Mouse (Mus musculus) T-cell, adult 2 months (primary cell): ENCODE data around the gene Slc24a4.
"Not testable (repeated sequence)": the region's sequence is repeated elsewhere in the genome, so short reads cannot be mapped to it uniquely, and the experiment has no call there.

ENCODE experiments used
- DNase-seq: peaks from one replicate; pipeline ENCODE4 v3.0.0; 2022; ENCODE audit warnings: low spot score

The Slc24a4 gene

DNA sequence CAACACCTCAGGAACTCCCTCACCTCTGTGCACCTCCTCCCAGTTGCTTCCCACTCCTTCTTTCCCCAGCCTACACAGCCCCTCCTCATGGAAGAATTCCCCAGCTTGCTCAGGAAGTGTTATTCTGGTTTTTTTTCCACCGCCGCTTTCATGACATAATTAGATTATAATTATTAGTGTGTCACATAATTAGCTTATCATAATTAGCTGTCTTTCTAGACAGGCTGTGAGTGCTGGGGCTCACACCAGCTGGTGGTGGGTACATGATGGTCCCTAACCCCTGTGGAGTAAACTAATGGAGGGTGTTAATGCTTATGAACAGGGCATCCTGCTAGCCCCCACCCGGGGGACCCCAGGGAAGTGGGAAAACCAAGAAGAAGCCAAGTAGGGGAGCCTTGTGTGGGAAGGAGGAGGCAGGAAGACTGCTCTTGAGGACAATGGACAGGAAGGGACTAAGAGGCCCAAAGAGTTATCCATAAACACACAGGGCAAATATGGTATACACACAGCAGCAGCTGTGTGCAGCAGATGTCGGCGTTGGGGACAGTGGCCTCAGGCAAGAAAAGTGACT, 38.2 kb downstream of the Slc24a4 start:
- no peak for DNase-seq

DNA sequence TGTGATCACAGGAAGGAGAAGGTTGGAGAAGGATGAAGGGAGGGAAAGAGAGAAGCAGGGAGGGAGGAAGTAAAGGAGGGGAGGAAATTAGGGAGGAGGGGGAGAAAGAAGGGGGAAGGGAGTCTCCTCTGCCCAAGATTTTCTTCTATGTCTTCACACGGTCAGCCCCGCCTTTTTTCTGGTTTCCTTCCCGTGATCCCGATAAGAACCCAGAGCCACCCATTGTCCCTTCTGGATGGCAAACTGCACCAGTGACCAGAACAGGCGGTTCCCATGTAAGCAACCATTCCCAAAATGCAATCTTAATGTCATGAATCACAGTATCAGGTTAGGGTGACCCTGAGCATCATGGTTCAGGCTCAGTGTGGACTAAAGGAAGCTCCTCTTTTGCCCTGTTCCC, 38.8 kb downstream of the Slc24a4 start:
- DNase-seq = no peak

GRCm38 (mm10) chr12:102172746-102173145, 44.2 kb downstream of the Slc24a4 start:
- DNase-seq = no peak

- DNase-seq = no peak
Measured at GRCm38 (mm10) chr12:102173345-102173744, 44.8 kb downstream of the Slc24a4 start.

DNA sequence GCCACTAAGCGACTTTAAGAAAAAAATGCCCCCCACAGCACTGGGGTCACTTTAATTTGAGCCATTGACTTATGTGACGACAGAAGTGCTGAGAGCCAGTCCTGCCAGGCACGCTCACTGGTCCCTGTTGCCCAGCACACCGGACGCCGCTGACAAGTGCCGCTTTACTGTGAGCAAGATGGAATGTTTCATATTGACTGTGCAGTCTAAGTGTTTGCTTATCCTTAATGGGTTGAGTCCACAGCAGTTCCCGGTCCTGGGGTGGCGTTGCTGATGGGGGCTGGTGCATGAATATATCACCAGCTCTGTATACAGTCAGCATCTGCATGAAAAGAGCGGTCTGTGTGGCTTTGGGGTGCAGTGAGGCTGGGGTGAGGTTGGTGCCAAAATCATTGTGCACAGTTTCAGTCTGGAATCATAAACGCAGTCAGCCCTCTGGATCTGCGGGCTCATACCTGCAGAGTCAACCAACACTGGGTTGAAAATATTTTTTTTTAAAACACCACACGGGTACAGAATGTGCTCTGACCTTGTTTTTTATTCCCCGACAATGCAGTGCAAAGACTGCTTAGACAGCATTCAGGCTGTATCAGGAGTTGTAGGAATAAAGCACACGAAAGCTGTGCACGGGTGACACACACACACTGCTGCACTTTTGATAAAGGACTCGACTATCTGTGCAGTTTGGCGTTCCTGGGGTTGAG, 52.0 kb downstream of the Slc24a4 start:
- DNase-seq = no peak

DNA sequence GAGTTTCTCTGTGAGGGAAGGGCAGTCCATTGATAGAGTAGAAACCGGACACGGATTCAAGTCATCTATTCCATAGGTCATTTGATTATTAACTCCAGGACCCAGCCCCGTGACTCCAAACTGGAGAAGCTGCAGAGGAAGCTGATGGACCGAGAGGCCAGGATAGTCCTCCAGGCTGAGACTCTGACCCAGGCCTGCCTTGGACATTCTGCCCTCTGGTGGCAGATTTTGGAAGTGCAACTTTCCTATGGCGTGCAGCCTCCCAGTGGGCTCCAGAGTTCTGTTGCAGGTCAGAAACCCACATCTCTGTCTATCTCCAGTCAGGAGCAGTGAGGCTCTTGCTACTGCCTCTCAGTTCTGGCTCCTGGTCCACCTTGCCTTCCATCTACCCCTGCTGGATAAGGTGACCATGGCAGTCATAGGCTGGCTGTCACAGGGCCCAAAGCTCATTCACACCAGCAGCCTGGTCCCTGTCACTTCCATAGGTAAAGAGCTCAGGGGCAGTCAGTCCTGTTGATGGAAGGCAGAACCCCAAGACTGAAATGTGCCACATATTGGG, 53.3 kb downstream of the Slc24a4 start:
- peak; percentile 20 for DNase-seq

- DNase-seq = no peak
Measured at GRCm38 (mm10) chr12:102182621-102183020, 54.1 kb downstream of the Slc24a4 start.

DNA sequence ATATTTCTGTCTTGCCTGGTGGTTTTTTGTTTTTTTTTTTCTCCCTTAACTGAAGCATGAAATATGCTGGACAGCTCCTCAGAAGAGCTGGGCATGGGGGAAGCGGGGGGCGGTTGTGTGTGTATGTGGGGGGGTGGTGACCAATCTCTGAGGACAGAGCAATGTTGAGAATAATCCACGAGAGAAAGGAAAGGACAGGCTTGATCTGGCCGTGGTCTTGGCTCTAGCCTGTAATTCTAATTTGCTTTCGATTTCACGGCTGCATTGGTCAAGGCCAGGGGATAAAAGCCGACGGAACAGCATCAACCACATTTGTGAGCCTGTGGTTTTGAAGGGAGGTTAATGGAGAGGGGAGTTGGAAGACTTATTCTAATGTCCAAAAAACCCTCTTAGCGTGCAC, 54.7 kb downstream of the Slc24a4 start:
- DNase-seq = no peak

GRCm38 (mm10) chr12:102190820-102191219, 62.3 kb downstream of the Slc24a4 start:
- no peak for DNase-seq

DNA sequence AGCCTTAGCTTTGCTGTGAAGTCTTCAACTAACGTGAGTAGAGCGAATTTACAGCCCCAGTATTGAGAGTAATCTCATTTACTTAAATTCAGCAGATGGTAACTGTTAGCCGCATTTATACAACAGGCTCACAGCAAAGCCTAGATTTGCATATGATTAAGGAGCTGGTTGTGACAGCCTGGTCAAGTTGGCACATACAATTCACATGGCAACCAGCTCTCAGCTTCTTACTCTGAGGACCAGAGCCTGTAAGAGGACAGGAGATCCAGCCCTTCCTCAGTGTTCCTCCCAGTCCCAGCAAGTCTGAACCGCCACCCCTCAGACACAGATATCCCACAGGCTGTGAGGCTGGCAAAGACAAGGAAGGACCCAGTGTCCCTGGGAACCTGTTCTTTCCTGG, 73.0 kb downstream of the Slc24a4 start:
- no peak for DNase-seq

GRCm38 (mm10) chr12:102202901-102203300, 74.4 kb downstream of the Slc24a4 start:
- DNase-seq = no peak

DNA sequence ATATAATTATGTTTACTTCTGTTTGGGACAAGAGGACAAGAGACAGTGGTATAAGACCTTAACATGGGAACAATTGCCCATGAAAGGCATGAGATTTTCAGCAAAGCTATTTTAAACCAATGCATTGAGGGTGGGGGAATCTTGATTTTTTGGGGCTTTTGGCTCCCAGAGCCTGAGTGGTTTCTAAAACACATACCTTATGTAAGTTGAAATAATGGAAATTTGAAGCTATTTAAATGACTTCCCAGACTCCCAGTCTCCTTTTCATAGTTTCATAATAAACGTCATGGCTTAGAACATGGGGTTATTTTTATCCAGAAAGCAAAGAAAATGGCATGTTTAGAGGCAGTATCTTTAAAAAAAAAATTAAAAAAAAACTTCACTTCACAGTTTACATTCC, 77.9 kb downstream of the Slc24a4 start:
- no peak for DNase-seq

- DNase-seq = no peak
Measured at GRCm38 (mm10) chr12:102207245-102207644, 78.7 kb downstream of the Slc24a4 start.

DNA sequence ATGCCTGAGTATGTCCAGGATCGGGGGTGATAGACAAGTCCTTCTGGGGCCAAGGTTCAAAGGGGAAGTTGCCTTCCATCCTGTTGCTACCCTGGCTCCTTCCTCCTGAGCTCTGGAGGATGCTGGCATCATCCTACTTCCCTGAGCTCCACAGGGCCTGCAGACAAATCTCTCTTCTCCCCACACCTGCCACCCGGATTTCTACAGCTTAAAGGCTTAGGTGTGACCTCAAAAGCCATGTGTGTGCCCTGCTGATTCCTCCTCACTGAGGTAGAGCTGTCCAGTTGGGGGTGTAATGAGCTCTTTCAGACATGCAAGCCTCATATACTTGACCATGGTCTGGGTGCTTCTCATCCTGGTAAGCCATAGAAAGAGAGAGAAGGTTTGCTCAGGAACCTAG, 82.3 kb downstream of the Slc24a4 start:
- no peak for DNase-seq

GRCm38 (mm10) chr12:102223404-102223803, 94.9 kb downstream of the Slc24a4 start:
- DNase-seq = no peak

DNA sequence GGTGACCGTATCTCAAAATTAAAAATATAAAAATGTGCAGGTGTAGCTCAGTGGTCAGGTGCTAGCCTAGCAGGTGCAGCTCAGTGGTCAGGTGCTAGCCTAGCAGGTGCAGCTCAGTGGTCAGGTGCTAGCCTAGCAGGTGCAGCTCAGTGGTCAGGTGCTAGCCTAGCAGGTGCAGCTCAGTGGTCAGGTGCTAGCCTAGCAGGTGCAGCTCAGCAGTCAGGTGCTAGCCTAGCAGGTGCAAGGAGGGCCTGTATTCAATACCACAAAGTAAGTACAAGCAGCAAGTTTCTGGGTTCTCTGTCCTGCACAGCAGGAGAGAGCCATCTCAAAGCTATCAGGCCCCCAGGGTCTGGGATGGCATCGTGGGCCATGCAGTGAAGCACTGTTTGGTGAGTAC, 95.6 kb downstream of the Slc24a4 start:
- not testable (repeated sequence) for DNase-seq

GRCm38 (mm10) chr12:102225165-102225564, 96.6 kb downstream of the Slc24a4 start:
- no peak for DNase-seq

DNA sequence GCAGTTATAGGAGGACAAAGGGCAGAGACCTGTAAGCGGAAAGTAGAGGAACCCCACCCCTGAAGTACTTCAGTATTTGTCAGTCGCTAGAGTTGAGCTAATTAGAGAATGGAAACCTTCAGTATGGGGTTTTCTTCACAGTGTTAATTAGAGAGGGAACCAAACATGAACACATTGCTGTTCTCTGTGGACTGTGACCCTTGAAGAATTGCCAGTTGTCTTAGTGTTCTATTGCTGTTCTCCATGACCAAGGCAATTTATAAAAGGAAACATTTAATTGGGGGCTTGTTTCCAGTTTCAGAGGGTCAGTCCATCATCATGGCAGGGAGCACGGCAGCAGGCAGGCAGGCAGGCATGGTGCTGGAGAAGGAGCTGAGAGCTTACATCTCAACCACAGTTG, 107.0 kb downstream of the Slc24a4 start:
- no peak for DNase-seq

- no peak for DNase-seq
Measured at GRCm38 (mm10) chr12:102236317-102236716, 107.8 kb downstream of the Slc24a4 start.

- DNase-seq = no peak
Measured at GRCm38 (mm10) chr12:102242076-102242722, 113.7 kb downstream of the Slc24a4 start.

DNA sequence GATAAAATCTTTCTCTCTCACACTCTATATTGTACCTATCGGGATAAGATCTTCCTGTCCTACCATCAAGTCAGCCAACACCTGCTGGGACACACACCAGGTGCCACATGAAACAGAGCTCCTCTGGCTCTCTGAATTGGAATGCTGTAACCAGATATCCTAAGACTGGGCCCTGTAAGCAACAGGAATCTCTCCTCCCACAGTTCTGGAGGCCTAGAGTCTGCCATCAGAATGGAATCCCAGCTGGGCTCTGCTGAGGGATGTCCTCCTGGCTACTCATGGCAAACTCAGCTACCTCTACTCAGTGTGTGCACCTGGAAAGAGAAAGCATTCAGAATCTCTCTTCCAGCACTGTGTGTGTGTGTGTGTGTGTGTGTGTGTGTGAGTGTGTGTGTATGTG, 115.4 kb downstream of the Slc24a4 start:
- DNase-seq = no peak

DNA sequence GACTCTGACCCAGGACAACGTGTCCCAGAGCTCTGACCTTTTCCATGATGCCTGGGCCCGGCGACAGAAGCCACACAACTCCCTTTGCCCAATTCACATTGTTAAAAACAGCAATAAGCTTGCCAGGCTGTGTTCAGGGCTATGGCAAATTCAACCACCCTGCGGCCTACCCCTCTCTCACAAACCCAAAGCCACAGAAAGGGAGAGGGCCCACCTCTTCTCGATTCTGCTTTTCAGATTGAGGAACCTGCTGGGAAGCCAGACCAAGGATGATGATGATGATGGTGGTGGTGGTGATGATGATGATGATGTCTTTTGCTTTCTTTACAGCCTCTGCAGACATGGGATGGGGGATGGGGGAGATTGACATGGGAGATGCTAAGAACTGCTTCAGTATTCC, 117.7 kb downstream of the Slc24a4 start:
- DNase-seq = no peak

- no peak for DNase-seq
Measured at GRCm38 (mm10) chr12:102248104-102248503, 119.6 kb downstream of the Slc24a4 start.
